Mouse (Mus musculus): ENCODE measurements around the gene Sars2. TPM values are rescaled to one million over a fixed set of nuclear protein-coding genes. Genes with fewer than 3 reads are reported as not detected.

The Sars2 gene
- total RNA-seq, 2 experiments from 2014 or later: 25.0 to 27.0 TPM

DNA sequence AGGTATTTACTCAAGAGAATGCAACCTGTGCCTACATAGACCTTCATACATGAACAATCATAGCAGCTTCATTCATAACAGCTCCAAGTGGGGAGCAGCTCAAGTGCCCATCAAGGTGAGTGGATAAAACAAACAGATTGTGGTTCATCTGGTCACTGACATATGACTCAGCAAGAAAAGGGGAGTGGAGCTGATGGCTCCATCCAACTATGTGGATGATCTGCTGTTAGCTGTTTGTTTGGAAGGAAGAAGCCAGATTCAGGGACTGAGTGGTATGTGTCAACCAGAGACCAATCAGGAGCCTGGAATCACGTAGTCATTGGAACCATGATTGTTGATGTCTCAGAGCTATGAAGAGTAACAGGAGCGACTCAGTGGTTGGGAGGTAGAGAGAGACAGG, 17.2 kb upstream of the Sars2 start:
- DNase-seq (ENCODE audit: low spot score in 2 of 2): no peak

DNA sequence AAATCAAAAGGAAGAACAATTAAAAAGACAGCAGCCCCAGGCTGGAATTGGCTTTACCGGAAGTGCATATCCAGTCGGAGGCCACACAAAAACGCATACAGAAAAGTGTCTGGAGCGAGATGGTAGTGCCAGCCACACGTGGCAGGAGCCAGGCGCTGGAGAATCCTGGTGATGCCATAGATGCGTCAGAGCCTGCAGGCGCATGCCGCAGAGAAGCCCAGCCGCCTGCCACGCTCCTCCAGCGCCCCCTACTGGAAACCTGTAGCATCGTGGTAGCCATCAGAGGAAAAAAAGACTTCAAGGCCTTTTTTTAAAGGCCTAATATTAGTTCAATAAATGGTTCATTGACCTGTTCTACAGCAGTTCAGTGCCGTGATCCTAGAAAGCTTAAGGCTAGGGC, 15.2 kb upstream of the Sars2 start:
- DNase-seq (ENCODE audit: low spot score in 2 of 2): peak; percentile 65 to 70

DNA sequence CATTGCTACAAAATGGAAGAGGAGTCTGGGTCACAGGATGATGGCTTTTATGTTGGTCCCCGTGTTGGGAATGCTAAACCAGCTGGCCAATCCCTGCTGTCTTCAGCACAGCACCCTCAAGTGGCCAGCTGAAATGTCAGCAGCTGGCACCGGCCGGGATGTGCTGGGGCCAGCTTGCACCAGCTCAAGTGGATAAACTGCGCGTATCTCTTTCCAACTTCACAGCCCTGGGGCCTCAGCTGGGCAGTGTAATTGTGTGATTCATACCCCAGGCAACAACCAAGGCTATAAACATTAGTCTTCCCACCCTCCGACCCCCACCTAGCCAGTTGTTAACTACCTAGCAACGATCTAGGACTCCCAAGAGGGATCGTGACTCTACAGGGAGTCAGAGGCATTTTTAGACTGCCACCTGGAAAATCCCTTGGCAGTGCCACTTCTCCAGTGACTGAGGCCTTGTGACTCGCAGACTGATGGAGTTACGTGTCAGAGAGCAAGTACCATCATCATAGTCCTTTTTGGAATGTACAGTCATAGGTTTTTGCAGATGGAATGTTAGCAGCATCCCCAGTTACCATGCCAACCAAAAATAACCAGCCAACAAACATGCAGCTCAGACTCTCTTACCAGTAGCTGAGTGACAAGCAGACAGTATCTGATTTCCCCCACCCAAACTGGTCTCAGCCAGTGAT, 14.0 kb upstream of the Sars2 start:
- no peak for DNase-seq (ENCODE audit: low spot score in 2 of 2)

DNA sequence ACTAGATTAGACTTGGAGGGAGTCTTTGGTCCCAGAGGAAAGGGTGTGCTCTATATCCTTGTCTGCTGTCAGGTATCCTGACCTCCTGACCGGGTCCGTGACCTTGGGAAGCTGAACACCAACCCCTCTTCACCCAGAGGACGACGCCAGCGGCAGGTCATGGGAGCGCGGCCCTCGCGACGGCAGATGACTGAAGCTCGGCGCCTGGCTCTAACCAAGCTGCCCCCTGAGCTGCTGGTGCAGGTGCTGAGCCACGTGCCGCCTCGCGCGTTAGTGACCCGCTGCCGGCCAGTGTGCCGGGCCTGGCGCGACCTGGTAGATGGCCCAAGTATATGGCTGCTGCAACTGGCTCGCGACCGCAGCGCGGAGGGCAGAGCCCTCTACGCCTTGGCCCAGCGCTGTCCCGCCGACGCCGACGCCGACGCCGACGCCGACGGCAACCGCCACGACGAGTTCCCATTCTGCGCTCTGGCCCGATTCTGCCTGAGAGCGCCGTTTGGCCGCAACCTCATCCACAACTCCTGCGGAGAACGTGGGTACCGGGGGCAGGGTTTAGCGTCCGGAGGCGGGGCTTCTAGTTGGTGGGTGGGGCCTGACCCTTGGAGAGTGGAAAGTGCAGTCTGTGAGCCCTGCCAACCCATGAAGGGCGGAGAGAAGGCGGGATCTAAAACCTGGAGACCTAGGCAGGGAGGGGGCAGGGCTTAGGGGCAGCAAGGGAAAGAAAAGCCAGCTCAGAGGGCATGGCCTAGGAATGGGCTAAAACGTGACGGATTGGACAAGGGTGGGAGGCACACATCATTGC, 9.2 kb upstream of the Sars2 start:
- peak in 1 of 2 experiments; percentile 66 for DNase-seq (ENCODE audit: low spot score in 2 of 2)

DNA sequence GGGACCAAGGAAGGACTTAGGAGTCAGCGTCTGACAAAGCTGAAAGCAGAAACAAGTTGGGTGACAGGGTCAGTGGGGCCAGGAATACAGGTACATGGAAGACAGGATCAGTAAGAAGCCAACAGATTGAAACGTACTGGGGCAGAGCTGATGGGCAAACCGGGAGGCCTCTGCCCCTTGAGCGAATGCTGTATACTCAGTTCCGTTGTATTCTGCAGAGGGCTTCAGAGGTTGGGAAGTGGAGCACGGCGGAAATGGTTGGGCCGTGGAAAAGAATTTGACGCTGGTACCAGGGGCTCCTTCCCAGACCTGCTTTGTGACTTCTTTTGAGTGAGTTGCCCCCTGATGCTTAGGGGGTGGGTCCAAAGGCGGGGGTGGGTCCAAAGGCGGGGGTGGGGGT, 8.6 kb upstream of the Sars2 start:
- no peak for DNase-seq (ENCODE audit: low spot score in 2 of 2)

DNA sequence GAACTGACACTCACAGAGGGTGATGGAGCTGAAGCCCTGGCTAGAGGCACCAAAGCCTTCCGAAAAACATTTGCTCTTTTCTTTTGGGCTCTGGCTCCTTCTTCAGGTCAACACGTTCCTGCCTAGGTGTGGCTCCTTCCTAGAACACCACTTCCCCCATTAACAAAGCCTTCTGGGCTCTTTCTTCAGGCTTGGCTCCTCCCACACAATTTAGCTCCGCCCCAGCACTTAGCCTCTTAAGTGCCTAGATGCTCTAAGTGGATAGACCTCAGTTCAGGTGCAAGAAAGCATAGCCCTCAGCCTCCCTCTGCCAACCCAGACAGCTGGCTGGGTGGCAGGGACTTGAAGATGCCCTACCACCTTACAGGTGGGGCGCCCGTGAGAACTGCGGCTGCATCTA, 6.1 kb upstream of the Sars2 start:
- DNase-seq (ENCODE audit: low spot score in 2 of 2): no peak

DNA sequence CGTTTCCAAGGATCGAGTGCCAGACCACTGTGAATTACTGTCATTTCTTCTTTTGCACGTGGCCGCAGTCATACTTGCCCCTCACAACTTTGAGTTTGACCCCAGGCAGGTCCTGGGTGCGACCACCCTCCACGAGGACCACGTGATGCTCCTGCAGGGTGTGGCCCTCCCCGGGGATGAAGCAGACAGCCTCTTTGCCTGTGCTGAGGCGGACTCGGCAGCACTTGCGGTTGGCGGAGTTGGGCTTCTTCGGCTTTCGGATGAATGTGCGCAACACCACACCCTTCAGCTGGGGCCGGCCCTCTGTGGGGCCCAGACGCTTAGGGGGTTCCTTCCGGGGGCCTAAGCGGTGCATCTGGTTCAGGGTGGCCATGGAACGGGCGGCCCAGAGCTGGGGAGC, 2.0 kb upstream of the Sars2 start:
- DNase-seq (ENCODE audit: low spot score in 2 of 2): no peak

DNA sequence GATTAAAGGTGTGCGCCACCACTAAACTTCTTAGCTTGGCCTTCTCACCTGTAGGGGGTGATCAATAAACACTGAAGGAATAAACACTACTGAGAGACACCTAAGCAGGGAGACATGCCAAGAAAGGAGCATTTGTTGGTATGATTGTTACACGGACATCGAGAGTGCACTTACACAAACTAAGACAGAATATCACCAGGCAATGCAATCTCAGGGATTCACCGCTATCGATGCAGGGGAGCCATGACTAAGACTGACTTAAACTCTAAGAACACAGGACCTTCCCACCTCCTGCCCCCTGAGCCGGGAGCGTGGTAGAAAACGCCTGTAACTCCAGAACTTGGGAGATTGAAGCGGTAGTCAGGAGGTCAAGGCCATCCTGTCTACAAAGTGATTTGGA, 843 bp upstream of the Sars2 start:
- no peak for DNase-seq (ENCODE audit: low spot score in 2 of 2)

DNA sequence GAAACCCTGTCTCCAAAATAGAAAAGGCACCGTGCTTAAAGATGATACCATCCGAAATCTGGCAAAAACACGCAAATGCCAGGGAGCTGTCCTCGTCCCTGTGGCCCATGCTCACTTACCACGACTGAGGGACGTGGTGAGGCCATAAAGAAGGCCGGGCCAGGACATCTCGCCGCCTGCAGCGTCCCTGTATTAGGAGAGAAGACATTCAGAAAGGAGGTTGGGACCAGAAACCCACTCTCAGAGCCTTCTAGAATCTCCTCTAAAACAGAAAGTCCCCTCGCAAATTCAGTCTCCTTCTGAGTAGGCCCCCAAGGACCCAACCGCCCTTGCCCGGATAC, 454 bp upstream of the Sars2 start:
- no peak for DNase-seq (ENCODE audit: low spot score in 2 of 2)

DNA sequence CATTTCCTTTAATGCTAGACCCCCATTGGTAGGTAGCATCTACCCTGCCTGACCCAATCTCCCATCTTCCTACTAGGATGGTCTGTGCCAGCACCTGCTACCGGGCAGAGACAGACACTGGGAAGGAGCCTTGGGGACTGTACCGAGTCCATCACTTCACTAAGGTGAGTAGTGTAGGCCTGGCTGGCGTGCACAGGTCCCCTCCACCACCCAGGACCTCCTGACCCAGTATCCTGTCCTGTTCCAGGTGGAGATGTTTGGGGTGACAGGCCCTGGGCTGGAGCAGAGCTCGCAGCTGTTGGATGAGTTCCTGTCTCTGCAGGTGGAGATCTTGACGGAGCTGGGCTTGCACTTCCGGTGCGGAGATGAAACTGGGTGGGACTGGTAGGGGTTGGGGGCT, 8.1 kb downstream of the Sars2 start:
- no peak for DNase-seq (ENCODE audit: low spot score in 2 of 2)

DNA sequence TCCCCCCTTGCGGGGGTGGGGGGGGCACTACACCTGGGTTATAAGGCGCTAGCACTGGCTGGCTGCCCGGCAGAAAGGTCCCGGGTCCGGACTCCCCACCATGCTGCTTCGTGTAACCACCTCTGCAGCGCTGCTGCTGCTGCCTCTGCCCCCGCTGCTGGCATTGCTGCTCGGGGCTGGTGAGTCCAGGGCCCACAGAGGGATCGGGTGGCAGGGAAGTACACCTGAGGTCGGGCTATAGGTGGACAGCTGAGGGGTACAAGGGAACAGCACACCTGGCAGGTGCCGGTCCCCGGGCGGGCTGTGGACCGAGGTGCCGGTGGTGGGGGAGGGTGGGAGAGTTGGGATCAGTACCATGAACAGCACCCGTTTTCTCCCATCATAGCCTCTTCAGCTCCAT, 14.3 kb downstream of the Sars2 start, which contains the start of gene Ccer2:
Gene Ccer2, plus strand, starts transcription at position 96 of the 400 bp plus-strand sequence.
- DNase-seq (ENCODE audit: low spot score in 2 of 2): no peak

DNA sequence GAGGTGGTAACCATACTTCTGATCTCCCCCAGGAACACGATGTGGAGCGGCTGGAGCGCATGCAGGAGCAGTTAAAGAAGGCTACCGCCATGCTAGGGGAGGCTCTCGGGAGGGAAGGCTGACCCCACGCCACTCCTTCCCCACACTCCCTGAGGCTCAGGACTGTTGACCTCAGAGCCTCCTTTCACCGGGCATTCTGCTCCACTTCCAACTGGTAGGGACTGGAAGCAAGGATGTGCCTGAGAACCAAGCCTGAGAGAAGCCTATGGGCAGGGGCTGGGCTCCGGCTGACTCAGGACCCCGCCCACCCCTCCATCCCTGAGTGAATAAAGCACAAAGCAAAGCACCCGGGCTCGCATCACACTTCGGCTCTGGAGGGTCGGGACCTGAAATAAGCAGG, 16.8 kb downstream of the Sars2 start:
- no peak for DNase-seq (ENCODE audit: low spot score in 2 of 2)

DNA sequence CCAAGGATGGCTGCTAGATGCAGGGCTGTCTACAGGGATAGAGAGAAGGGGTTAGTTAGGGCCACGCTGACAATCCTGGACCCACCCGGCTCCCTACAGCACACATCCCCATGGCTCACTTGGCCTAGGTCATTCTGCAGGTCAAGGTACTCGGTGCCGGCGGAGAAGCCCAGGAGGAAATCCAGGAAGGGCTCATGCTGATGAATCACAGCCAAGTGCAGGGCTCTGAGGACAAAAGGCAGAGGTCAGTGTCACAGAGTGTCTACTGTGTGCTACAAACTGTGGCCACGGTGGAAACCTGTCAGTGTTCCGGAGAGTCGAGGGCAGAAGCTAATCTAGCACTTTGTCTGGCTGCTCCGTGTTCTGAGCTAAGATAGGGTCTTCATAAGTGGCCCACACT, 20.1 kb downstream of the Sars2 start:
- DNase-seq (ENCODE audit: low spot score in 2 of 2): no peak

DNA sequence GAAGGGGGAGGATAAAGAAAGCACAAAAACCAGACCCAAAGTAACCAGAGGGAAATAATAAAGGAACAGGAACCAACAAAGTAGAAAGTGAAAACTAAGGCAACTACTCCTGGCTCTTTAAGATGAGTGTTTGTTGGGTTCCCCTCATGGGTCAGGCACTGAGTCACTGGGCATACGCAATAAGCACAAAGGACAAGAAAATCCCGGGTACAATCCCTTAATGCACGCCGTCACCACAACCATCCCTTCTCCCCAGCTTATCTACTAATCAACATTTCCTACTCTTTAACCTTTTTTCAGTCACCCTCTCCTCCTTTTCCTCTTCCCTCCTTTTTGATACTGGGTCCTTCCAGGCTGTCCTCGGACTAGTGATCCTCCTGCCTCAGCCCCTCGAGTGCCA, 23.4 kb downstream of the Sars2 start:
- DNase-seq (ENCODE audit: low spot score in 2 of 2): no peak

DNA sequence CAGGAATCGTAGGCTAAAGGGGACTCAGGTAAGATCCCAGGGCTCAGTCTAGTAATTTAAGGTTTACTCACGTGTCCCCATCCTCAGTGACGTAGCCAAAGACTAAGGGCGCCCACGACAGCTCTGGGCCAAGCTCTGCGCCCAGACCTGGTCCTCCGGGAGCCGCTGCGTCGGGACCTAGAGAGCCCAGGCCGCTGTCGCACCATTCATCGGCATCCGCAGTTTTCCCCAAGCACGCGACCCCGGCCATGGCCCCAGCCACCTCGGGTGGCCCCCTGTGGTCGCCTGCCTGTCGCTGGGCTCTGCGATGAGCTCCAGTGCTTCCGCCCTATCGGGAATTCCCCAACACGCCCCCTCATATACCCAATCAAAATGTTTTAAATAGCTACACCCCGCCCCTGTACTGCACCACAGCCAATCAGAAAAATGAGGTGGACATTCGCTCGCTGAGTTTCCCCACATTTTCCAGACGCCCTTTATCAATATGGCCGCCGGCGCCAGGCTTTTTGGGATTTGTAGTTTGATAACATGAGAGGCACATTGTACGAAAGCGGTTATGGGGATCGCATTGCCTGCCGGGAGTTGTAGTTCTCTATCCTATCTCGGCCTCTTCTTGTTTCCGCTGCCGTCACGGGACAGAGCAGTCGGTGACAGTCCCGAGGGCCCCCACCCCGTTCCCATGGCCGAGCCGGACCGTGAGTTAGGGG, 24.5 kb downstream of the Sars2 start, which contains the start of gene Sirt2:
Gene Sirt2, plus strand, starts transcription at position 563 of the 707 bp plus-strand sequence.
- peak; percentile 80 to 95 for DNase-seq (ENCODE audit: low spot score in 2 of 2)

DNA sequence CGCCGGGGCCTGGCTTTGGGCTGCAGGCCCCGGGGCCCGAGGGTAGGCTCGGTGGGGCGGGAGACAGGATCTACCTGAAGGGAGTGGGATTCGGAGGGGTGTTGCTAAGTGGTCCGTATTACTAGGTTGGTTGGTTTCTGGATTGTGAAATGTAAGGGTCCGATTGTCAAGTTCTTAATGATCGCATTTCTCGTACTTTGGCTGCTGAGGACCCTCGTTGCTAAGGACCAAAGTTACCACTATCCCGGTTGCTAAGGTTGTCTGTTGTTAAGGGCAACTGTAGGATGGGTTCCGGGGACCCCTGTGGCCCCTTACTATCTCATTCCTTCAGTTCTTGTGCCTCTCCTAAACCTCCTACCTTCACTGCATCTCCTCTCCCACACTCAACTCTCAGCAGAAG, 25.1 kb downstream of the Sars2 start:
- no peak for DNase-seq (ENCODE audit: low spot score in 2 of 2)

DNA sequence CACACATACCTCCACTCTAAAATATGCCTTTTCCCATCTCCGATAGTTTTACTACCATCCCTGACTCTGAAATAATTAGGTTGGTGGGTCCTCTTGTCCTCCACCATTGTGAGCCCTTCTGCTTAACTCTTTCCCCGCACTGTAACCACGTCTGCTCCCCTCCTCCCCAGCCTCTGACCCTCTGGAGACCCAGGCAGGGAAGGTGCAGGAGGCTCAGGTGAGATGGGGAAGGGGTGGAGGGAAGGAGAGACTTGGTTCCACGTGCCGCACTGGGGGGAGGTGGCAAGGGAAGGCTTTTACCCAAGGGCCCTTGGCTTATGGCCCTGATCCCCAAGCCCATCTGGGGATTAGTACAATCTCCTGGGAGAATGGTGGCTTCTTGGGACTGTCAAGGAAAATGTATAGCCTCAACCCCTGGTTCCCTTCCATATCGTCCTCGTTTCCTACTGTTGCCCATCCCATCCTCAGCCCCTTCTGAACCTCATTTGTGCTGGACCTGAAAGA, 25.7 kb downstream of the Sars2 start, which contains the start of gene Nfkbib:
Gene Nfkbib, minus strand, starts transcription at position 51 of the 504 bp plus-strand sequence.
- no peak for DNase-seq (ENCODE audit: low spot score in 2 of 2)

DNA sequence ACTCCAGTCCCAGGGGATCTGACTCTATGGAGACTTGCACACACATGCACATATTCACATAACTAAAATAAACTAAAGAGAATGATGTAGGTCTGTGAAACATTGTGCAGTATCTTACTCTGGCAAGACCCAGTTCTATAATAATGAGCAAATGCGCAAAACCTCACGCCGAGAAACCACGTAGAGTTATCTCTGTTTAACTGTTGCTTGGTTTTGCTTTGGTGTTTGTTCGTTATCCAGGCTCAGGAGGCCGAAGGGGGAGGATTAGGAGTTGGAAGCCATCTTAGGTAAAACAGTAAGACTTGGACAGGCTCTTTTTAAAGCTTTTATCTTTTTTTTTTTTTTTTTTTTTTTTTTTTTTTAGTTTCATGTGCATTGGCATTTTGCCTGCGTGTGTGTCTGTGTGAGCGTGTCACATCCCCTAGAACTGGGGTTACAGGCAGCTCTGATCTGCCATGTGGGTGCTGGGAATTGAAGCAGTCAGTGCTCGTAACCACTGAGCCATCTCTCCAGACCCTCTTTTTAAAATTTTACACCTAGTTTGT, 27.7 kb downstream of the Sars2 start:
- no peak for DNase-seq (ENCODE audit: low spot score in 2 of 2)

DNA sequence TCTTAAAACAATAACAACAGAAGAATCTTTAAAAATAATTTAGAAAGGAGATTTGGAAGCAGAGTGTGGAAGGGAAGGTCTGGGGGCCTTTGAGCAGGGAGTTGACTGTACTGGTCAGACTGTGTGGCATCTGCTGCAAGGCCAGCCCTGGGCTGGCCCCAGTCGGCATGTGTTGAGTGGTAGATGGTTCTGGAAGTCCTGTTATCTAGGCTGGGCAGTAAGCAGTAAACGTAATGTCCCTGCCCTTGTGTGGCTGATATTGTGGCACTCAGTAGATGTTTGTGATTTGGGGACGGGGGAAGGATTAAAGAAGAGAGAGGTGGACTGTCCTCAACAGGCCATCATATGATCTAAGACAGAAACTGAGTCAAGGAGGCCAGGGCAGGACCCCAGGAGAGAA, 28.5 kb downstream of the Sars2 start:
- no peak for DNase-seq (ENCODE audit: low spot score in 2 of 2)

DNA sequence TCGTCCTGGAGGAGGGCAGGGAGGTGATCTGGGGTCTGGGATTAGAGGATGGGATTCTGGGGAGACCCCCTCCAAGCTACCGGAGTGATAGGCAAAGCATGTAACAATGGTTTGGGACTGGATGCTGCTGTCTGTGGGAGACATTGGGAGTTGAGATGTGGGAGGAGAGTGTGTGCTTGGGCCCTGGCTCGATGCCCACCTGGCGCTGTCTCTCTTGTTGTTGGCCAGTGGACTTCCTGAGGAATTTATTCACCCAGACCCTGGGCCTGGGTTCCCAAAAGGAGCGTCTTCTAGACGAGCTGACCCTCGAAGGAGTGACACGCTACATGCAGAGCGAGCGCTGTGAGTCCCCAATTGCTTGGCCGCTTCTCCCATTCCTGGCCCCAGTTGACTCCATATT, 30.1 kb downstream of the Sars2 start:
- no peak for DNase-seq (ENCODE audit: low spot score in 2 of 2)

DNA sequence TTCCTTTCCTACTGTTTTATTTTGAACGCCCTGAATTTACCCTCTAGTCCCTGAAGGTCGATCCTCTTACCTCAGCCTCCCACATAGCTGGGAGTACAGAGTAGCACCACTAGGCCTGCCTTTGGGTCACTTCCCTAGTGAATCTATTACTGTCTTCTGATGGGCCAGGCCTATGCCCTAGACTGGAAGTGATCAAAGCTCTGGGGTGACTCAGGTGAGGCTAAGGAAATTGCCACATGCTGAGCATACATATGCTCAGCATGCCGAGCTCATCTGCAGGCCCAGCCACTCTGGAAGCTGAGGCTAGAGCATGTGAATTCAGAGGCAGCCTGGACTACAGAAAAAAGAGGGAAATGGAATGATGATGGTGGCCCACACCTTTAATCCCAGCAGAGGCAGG, 31.4 kb downstream of the Sars2 start:
- DNase-seq (ENCODE audit: low spot score in 2 of 2): no peak

DNA sequence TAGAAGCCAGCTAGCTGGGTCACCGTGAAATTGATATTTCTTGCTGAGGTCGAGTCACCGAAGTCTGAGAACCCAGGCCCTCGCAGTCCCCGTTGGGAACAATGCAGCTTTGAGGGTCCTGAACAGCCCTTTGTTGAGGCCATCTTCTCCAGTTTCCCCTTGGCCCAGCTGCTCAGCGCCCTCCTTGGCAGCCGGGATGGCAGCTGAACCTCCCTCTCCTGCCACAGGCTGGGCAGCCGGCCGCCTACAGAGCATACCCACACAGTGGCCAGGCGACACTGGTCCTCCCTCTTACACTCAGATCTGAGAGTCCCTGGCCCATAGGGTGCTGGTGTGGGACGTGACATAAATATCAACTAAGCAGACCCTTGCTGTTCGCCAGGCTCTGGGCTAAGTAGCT, 32.4 kb downstream of the Sars2 start:
- no peak for DNase-seq (ENCODE audit: low spot score in 2 of 2)
